Mouse (Mus musculus) urinary bladder, postnatal 10 days (tissue): Measurements from ENCODE around the gene Cdrt4.

Experiments
- DNase-seq: peaks from one replicate; pipeline ENCODE4 v3.0.0; 2022; ENCODE audit warnings: low spot score

Gene Cdrt4

DNA sequence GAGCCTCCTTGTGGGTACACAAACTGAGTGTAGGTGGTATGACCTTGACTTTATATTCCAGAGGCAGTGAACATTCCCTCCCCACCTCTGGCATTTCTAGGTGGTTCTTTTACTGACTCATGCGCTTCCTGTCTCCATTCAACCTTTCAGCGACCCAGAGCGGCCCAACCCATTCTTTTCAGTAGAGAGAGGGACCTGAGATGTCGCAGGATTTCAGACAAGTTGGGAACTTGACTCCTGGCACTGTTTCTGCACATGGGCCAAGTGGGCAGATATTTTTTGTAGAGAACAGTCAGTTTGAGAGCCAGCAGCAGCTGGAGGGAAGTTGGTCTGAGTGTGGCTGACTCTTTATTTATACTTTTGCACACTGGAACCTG, 45.5 kb downstream of the Cdrt4 start:
- no peak for DNase-seq

DNA sequence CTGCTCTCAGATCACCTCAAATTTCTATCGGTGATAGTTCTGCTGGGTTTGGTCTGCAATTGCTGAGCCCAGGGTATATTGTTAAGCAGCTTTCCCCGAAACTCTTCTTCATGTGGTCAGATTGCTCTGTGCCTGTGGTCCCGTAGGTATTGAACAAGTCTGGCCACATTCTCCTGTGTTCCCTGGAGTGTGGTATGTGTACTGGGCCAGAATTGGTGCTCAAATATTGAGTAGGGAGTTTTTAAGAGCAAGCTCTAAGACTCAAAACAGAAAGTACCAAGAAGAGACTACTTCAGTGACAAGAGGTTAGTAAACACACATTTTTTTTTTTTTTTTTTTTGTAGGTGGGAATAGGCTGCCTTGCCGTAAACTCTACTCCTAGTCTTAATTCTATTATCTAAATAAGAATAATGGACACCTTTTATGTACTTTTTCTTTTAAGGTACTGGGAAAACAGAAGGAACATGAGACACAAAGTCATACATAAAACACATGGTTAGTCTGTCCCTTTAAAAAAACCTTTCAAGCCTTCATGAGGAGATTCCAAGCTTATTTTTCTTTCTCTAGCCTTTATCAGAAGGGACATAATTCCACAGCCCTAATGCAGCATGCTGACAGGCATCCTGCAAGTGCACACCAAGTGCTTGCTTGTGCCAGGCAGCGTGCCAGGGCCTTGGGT, 46.2 kb downstream of the Cdrt4 start:
- no peak for DNase-seq

DNA sequence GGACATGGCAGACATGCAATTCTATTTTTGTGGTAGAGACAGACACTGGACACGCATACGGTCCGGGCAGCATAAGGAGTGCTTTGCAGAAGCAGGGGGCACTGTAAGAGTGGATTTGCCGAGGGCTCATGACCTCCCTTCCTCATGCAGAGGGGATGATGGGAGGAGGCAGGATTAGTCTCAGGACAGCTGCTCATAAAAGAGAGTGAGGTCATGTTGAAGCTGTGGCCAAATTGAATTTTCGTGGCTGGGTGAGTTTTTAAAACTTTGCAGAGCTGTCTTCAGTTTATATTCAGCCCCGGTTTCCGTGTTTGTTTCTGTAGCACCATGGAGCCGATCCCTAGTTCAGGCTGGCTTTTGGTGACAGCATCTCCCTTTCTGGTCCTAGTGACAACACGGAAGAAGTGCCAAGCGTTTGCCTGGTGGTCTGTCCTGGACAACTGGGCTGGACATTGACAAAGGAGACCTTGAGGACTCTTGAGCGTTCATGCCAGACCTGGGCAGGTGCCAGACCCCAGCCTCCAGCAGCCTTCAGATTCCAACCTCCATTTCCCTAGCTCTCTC, 46.8 kb downstream of the Cdrt4 start:
- no peak for DNase-seq

DNA sequence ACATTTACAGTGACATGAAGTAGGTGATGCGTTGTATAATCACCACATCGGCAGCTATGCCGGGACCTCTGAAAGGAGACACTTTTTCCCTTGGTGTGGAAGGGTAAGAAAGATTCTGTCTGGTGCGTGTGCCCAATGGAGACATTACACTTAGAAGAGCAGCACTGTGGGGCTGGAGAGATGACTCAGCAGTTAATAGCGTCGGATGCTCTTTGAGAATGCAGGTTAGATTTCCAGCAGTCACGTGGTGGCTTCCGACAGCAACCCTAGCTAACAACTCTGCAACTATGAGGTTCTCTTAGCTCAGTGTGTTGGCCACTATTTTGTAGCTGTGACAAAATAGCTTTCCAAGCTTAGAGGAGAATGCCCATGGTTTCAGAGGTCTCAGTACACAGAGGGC, 49.1 kb downstream of the Cdrt4 start:
- DNase-seq, result no peak

DNA sequence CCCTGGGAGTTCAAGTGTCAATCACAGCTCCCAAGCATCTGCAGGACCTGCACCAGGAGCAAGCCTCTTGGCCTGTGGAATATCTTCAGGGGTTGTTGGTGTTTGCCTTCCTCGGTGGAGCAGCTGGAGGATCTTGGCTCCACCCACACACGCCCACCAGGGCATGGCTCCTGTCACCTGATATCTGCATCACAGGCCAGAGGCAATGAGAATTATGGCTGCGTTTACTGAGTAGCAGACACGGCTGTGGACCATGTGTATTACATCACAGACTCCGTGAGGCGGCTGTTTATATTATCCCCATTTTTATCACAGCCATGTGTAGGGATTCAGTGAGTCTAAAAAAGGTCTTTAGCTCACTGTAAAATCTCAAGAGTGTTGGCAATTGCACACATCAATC, 53.6 kb downstream of the Cdrt4 start:
- no peak for DNase-seq

DNA sequence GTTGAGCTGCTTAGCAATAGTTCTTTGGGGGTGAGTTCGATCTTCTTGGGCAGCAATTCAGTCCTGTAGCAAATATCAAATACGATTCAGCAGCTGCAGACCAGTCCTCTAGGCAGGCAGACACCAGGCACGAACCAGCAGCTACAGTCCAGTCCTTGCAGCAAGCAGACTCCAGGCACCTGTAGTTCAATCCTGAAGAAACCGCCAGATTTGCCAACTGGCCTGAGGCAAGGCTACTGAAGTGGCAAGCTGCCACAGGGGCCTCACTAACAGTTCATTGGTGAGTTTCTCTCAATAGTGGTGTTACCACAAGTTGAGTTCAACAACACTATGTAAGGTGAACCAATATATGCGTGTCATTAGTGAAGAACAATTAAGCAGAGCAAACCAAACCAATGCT, 56.4 kb downstream of the Cdrt4 start:
- DNase-seq, result no peak

DNA sequence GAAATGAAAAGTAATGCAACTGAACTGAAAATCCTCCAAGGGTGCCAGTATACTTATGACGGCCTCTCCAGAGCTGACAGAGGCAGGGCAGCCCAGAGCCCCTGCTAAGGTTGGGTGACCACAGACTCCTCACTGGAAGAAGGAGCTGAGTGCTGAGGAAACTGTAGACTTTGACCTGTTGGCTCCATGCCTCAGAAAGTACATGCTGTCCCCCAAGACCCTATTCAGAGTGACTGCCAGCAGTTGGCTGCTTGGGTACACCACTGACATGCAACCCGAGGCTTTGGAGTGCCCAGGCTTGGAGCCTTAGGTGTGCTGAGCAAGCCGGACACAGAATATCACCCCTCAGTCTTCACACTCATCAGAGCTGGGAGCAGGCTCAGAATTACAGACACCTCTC, 57.0 kb downstream of the Cdrt4 start:
- DNase-seq, result no peak

DNA sequence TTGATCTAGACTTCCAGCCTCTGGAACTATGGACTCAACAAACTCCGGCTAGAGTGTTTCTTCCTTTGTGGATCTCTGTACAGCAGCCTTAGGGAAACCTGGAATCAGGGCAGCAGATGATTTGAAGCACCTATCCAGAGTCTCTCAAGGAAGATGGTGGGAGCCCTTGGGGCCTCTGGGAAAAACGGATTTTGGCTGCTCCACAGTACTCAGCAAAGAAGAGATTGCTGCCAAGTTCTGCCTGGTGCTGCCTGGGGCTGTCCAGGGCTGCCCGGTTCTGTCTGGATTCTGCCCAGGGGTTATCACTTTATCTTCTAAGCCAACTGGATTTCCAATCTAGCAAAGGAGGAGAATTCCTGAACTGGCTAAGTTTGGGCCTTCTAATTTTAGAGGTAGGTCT, 58.8 kb downstream of the Cdrt4 start:
- DNase-seq, result no peak

DNA sequence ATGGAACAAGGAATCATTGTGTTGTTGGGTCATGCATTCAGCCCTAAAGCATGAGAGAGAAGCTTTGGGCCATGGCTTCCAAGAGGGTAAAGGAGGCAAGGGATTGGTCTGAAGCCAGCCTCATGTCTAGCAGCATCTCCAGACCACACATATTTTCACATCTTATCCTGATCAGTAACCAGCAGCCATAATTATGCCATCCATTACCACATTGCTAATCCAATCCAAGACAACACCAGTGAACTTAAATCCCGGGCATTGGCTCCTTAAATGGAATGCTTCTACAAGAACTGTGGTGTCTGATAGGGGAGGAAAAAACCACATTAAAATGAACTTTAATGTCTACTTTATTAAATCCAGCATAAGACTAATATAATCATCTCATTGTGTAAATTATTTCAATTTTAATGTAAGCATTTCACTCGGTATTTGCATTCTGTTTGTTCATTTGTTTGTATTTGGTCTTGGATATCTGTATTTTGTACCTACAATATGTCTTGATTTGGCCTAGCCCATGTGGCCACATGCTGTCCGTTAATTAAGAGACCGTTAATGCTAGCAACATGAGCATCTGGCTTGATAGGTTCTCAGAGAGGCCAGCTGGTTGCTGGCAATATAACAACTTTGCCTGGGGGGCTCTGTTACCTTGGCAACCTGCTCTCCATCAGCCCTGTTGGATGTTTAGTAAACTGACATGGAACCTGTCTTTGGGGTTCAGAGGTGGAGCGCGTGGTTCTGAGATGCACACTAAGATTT, 66.5 kb downstream of the Cdrt4 start:
- DNase-seq, result no peak

DNA sequence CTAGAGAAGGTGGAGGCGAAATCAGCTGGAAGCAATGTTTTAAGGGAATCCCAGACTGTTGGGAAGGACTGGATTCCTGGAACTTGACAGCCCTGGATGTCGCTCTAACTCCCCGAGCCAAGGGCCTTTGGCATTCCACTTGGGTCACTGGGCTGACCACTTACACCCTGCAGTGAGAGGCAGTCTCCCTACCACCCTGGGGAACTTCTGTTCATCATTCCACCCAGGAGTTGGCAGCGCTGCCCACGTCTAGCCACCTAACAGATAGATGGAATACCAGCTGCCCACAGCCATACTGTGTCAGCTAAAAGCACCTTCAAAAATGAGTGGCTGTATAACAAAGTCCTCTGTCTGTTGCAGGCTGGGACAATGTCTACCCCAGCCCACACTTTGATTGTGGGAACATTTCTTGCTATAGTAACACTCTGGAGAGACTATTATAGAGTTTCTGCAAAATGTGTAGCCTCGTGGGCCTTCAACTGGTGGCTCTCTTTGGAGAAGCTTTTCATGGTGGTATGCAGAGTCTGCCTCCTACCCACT, 67.2 kb downstream of the Cdrt4 start:
- DNase-seq, result no peak

DNA sequence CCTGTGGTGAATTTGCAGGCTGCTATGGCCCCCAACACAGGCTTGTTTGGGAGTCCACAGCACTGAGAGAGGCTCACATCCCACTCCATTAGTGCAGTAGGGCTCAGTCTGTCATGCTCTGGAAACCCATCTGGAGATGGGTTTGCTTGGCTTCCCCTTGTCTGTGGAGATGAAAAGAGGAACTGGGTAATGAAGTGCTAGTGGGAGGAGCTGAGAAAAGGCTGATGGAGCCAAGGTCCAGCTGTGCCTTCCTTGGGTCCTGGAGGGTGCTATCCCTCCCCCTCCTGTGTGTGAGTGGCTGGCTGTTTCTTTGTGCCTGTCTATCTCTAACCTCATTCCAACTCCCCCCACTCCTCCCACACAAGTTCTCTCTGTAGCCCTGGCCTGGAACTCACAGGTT, 69.6 kb downstream of the Cdrt4 start:
- no peak for DNase-seq

DNA sequence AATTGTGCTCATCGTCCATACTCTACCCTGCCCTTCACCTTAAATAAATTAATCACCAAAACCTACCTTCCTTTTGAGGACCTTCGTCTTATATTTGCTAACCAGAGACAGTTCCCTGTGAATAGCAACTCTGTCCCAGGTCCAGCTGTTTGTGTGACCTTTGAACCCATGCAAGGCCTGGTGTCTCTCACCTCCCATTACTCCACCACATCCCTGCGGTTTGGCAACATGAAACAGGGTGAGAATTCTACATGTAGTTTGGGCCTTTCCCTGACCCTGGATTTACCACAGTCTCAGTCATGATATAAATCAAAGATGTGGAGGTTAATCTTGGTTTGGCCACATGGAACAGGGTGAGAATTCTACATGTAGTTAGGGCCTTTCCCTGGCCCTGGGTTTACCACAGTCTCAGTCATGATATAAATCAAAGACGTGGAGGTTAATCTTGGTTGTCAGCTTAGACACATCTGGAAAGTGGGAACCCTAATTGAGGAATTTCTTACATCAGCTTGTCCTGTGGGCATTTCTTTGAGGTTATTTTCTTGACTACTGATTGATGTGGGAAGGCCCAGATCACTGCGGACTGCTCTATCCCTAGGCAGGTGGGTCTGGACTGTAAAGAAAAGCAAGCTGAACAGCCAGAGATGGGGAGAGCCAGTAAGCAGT, 70.3 kb downstream of the Cdrt4 start:
- DNase-seq, result no peak

DNA sequence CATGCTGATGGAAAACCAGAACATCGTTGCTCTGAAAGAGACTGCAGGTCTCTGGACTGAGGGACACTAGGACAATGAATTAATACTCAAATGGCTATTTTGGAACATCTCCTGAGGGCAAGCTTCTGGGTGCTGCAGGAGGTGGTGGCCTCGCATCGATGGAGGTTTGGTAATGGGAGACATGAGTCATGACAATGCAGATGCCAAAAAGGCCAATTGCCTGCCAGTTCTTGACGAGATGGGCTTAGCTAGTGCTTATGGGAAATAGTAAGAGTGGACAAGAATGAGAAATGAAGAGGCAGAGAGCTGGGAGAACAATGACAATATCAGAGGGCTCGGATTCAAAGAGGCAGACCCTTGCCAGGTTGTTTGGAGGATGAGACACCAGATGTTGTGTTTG, 72.5 kb downstream of the Cdrt4 start:
- DNase-seq, result no peak

DNA sequence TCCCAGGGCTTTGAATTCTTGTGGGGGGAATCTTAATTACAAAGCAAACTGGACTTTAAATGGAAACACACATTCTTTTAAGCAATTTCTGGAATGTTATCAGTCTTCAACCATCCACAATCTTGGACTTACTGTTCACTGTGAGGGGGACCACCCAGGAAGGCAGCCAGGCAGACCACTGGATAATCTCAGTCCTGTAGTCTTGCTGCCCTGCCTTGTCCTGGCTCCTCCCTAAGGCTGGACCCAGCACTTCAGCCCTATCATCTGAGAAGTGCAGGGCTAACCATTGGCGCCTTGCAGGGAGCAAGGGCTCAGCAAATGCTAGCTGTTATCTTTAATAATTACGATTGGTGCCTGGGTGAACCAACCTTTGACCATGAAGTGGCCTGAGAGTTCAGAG, 73.1 kb downstream of the Cdrt4 start:
- no peak for DNase-seq

DNA sequence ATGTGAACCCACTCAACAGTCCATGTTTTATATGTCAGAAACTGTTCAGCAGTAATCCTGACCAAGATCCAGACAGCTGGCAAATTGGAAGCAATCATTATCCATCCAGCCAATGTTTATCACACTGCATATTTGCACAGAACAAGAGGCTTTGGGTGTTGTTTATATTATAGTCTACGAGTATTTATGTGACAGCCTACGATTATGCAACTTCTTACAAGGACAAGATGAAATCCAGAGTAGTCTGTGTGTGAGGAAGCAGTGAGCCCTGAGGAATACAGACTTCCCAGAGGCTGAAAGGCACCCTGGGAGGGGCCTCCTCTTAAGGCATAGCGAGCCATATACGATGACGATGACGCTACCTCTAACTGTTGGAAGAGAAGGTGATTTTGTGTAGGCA, 74.5 kb downstream of the Cdrt4 start:
- DNase-seq, result no peak

DNA sequence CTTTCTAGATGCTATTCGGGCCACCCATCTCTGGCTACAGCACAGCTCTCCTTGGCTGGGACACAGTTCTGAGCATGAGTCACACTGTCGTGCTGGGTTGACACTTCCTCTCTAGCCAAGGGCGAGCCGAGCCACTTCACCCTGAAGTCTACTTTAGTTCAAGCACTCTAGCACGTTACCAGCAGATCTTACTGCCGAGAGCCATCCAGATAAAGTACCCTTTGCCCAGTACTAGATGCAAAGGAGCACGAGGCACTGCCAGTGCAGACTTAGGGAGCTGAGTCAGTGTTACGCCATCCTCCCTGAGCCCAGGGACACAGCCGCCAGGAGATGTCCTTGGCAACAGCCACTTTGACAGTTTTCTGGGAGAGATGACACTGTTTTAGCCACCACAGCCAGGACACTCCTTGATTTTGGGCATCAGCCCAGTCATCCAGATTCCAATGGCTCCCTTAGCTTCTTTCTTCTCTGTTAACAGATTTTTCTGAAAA, 75.7 kb downstream of the Cdrt4 start:
- DNase-seq, result no peak

DNA sequence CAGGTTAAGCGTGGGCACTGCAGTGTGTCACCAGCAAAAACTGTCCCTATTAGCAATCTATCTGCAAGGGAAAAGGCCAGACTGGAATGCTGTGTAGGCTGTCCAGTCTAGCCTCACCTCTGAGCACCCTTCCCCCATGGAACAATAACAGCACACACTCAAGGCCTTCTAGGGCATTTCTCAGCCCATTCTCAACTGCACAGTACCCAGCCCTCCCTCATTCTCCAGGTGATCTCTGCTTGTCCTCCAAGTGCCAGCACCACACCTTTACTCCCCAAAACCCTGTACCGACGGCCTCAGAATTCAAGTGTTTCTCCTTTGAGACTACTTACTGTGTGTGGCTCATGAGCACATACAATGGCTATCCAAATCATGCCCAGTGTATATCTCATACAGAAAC, 77.1 kb downstream of the Cdrt4 start:
- DNase-seq, result no peak

DNA sequence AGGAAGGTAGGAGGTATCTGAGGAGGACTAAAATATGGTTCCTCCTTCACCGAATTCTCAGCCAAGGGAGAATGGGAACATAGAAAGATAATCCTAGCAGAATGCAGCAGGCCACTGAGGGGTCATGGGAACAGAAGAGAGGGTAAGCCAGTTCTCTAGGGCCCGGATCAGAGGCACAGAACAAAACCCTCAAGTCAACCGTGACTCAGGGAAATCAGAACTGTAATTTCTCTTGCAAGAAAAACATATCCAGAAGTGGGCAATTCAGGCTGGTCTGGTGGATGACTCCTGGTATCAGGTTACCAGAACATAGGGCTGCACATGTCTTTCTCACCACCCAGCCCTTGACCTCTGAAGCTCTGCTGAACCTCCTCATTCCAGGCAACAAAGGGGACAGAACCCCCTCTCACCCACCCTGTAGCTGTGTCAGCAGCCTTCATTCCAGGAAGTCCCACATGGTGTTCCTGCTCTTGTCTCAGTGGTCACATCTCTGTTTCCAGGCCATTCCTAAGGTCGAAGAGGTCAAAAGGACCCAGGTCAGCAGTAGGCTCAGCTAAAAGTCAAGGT, 78.2 kb downstream of the Cdrt4 start:
- no peak for DNase-seq

DNA sequence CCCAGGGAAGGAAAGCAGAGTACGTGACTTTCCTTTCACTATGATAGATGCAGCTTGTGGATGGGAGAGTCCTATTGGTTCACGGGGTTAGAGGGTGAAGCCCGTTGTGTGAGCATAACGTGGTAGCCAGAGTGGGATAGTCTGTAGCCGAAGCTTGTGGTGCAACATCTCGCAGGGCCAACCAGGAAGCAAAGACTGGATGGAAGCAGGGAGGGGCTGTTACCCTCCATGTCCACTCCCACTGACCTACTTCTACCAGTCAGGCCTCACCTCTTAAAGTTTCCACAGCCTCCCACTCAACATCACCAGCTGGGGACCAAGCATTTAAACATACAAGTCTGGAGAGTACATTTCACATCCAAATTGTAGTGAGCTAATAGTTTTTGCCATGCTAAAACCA, 78.7 kb downstream of the Cdrt4 start:
- DNase-seq, result no peak

DNA sequence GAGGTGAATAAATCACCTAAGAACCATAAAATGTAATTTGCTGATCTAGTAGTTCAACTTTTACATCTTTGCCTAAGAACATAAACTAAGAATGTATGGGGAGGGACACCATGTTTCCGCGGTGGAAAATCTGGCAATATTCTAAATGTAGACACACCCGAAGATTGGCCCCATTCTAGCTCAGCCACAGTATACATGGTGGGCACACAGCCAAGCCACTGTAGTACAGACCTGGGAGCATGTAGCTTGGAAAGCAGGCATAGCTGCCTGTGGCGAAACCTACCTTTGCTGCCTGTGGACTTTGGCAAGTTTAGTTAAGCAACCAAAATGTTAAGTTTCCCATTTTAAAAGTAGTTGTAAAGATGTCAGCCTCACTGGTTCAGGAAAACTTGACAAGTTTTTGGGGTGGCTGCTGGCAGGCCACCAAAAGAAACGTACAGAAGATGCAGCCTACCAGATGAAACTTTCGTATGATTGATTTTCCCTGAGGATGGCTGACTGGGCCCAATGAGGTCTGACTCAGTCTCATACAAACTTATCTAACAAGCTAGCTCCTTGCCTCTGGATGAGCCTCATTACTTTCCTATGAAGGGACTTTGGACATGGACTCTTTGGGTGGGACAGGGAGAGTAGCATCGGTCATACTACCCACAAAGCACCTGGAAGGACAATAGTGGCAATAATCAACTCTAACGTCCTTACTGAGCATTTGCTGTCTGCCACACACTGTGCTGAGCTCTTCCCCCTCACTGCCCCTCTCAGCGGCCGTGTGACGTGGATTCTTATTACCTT, 84.6 kb downstream of the Cdrt4 start:
- no peak for DNase-seq

DNA sequence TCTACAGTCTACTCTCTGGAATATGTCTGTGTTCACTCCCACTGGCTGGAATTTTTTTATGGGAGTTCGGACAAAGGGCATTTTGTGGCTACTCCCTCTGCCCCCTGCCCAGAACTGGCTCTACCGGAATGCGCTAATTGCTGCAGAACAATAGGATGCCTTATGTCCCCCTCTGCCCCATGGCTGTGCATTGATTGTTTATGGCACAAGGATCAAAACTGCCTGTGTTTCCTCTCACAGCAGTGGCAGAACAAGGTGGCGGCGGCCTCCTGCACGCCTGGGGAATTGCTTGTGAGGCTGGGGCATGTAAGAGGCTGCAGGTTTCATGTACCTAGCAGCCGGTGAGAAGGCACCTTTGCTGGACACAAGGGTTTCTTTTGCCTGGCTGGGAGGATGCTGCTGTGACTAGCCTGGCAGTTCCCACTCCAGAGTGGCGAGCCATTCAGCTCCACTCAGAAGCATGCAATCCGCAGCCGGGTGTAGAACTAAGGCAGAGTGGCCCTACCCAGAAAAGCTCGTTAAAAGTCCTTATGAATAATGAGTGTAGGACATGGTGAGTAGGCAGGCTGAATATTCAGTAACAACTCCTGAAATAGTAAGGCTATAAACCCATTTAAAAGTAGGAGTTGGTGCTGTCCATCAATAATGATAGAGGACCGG, 89.1 kb downstream of the Cdrt4 start:
- DNase-seq, result no peak
